Mouse (Mus musculus): ENCODE data around the gene Ankrd13d.

GRCm38 (mm10) chr19:4300271-4300704, 17.4 kb upstream of the Ankrd13d start:
- no peak; the same call in 1 of the 2 replicates for TF ChIP-seq POLR2A (IDR thresholded peaks at IDR 0.05; ENCODE audit: borderline replicate concordance, extremely low read depth, low read depth, low read length)
- no peak for TF ChIP-seq CTCF (IDR thresholded peaks at IDR 0.05; ENCODE audit: insufficient read depth, low read length)
